ENCODE assay signal across 14 mouse cellular contexts in the genomic region with DNA sequence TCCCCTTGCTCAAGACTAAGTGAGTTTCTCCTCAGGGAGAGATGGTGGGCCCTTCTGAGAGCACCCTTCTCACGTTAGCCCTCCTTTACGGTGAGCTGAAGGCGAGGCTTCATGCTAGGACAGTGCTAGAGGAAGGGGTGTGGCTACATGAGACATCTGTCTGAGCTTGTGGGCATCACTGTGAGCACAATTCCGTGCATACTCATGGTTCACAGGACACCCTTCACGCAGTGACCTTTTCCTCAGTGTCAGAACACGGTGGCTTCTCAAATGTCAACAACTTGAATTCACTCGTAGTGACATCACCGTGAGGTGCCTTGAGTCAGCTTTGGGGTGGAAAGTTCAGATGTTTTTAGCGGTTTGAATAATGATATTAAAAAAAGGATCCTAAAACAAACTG. TPM values are rescaled to one million over a fixed set of nuclear protein-coding genes. Genes with fewer than 3 reads are reported as not detected.
DNase-seq lines count a peak whose midpoint lies in the region; ATAC-seq lines count a peak whose summit lies in the region.
"Had no signal": no experiment of that assay in that cellular context is flagged by ENCODE, and none has a peak within 500 bp of the region (broad histone marks: within the 10 kb centered on the region; RNA-seq: fewer than 3 reads in every experiment).

No protein-coding gene starts in this region.

- peaks cover 12% of the 10 kb centered on the region for H3K4me1 ChIP-seq in heart, embryonic 10.5 days
- peaks cover 13% of the 10 kb centered on the region; the same call in 1 of the 2 replicates for H3K4me1 ChIP-seq in intestine, embryonic 16.5 days (ENCODE audit: control insufficient read depth, insufficient read depth, low read length)
- H3K4me1 ChIP-seq: hindbrain, embryonic 15.5 days; liver, embryonic 13.5 days had no signal

- H3K36me3 ChIP-seq in heart, embryonic 10.5 days, result no peaks in the 10 kb centered on the region
- no peaks in the 10 kb centered on the region for H3K36me3 ChIP-seq in intestine, embryonic 16.5 days (ENCODE audit: control insufficient read depth, insufficient read depth, low read length)
- H3K36me3 ChIP-seq: hindbrain, embryonic 15.5 days; liver, embryonic 13.5 days had no signal

- H3K9me3 ChIP-seq in heart, embryonic 10.5 days, result no peaks in the 10 kb centered on the region
- no peaks in the 10 kb centered on the region for H3K9me3 ChIP-seq in intestine, embryonic 16.5 days (ENCODE audit: control insufficient read depth, low read length)
- H3K9me3 ChIP-seq: hindbrain, embryonic 15.5 days; liver, embryonic 13.5 days had no signal

- peak overlapping the region; percentile 47 for H3K27ac ChIP-seq in heart, embryonic 10.5 days
- no peak overlapping the region for H3K27ac ChIP-seq in intestine, embryonic 16.5 days (ENCODE audit: low read length)
- H3K27ac ChIP-seq: hindbrain, embryonic 15.5 days; liver, embryonic 13.5 days had no signal

- 61% methylated on average over 9 of the region's 9 CpGs for WGBS in heart, embryonic 10.5 days
- 60% methylated on average over 9 of the region's 9 CpGs for WGBS in intestine, embryonic 16.5 days

- no peak for DNase-seq in heart, embryonic 10.5 days (ENCODE audit: low spot score)
- DNase-seq in heart, adult 18-20 months, result no peak
- peak; percentile 67 for DNase-seq in 3T3-L1 (ENCODE audit: low read depth, low spot score)
- DNase-seq in layer of hippocampus, adult 9-11 months, result no peak
- DNase-seq in kidney, adult 9 months, result no peak
- no peak for DNase-seq in frontal cortex, postnatal 36 days (ENCODE audit: low spot score in 2 of 2)
- DNase-seq: cerebellum, adult 2 months; left cerebral cortex, postnatal 4 days; liver, embryonic 13.5 days; right cerebral cortex, postnatal 14 days had no signal

- no peaks in the 10 kb centered on the region for H3K27me3 ChIP-seq in heart, embryonic 10.5 days (ENCODE audit: insufficient read depth, poor library complexity, severe bottlenecking)
- no peaks in the 10 kb centered on the region for H3K27me3 ChIP-seq in intestine, embryonic 16.5 days (replicated peaks; ENCODE audit: control insufficient read depth, insufficient read depth, low read length)
- H3K27me3 ChIP-seq: hindbrain, embryonic 15.5 days; liver, embryonic 13.5 days had no signal

- peak; percentile 92 for ATAC-seq in CD4-positive, CD25-positive, alpha-beta regulatory T cell, adult 4 months
- ATAC-seq in intestine, embryonic 16.5 days, result peak; percentile 29; the same call in 1 of the 2 replicates

- H3K4me3 ChIP-seq in heart, embryonic 10.5 days, result no peak overlapping the region
- H3K4me3 ChIP-seq in intestine, embryonic 16.5 days (ENCODE audit: low read length), result no peak overlapping the region
- H3K4me3 ChIP-seq: erythroblast, embryonic 14.5 days; hindbrain, embryonic 15.5 days; liver, embryonic 13.5 days had no signal

- no peak overlapping the region for H3K9ac ChIP-seq in intestine, embryonic 16.5 days (ENCODE audit: low read depth, low read length)
- H3K9ac ChIP-seq: hindbrain, embryonic 15.5 days; liver, embryonic 13.5 days had no signal

- no peak overlapping the region for H3K4me2 ChIP-seq in intestine, embryonic 16.5 days (ENCODE audit: low read depth, low read length)
- H3K4me2 ChIP-seq: hindbrain, embryonic 15.5 days; liver, embryonic 13.5 days had no signal

RNA-seq across cellular contexts. Expression of gene Id2, which starts 58.5 kb away (rescaled TPM):
- 390 and 444 TPM in 2 replicates for polyA plus RNA-seq in heart, embryonic 10.5 days (2016; fragmentation: Nextera tagmentation; extraction: Ambion mirVana)
- 10 to 100 TPM in 1 of 2 experiments, 1 to 10 TPM in 1; 8.8 to 13.0 TPM for total RNA-seq in heart, adult 18-20 months (2021)
- 100 to 1,000 TPM; 249 to 258 TPM for polyA plus RNA-seq in CD4-positive, CD25-positive, alpha-beta regulatory T cell, adult 4 months (2017; shearing (Covaris generic))
- 333 and 353 TPM in 2 replicates for polyA plus RNA-seq in intestine, embryonic 16.5 days (2015; fragmentation: Nextera tagmentation; extraction: Ambion mirVana)
- polyA plus RNA-seq: erythroblast, embryonic 14.5 days had no signal
